Mouse (Mus musculus) G1E (cell line): ENCODE results near the gene Snx10.

Source experiments
- CTCF ChIP-seq: IDR thresholded peaks from 2 replicates; pipeline ENCODE4 v1.5.1; 2012; ENCODE audit warnings: low read depth, low read length, inconsistent platforms, mixed read lengths
- GATA1 ChIP-seq: IDR thresholded peaks from 2 replicates; pipeline ENCODE4 v1.6.1; 2012; ENCODE audit warnings: borderline replicate concordance, low read length, inconsistent platforms, mixed read lengths
- POLR2AphosphoS5 ChIP-seq: IDR thresholded peaks from 2 replicates; pipeline ENCODE4 v1.6.1; 2012; ENCODE audit warnings: low read depth, low read length, inconsistent platforms; ENCODE audit not compliant: insufficient replicate concordance
- TAL1 ChIP-seq: conservative IDR thresholded peaks from 2 replicates; pipeline ENCODE4 v1.6.1; 2012; ENCODE audit warnings: low read depth, low read length, inconsistent platforms, mixed read lengths

DNA sequence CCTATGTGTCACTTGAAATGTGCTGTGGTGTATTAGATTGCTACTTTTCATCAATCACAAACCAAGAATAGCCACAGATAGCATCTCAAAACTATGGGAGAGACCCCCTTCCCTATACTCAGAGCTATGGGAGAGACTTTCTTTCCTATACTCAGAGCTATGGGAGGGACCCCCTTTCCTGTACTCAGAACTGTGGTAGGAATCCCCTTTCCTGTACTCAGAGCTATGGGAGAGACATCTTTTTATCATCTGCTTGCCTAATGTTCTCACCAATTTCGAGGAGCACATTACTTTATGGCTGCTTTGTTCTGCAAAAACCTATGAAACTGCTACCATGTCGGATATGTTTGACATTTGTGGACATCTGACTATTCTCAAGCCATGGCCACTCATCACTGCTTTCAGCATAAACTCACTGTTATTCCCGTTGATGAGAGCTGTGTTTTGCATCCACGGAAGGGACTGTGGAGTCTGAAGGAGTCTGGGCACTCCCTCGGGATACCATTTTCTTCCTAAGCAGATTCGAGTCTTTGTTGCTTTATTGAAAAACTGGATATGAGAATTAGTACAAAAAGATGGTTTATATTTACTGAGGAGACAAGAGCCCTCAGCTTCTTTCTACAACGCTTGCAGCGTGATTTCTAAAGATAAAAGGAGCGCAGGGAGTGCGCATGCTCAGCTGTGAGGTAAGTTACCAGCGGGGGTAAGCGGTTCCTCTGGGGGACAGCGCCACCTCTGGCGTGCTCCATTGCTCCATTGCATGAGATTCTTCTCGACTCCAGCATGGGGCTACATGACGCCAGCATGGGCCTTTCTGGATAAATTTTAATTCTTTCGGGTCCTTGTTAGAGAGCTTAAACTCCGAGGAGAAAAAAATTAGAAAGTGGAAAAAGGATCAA lies 14.7 kb upstream of the Snx10 start:
- TF ChIP-seq TAL1 (no peak), CTCF (no peak), GATA1 (no peak), POLR2AphosphoS5 (no peak)
